19 mouse cellular contexts compared by ENCODE assay signal in genomic region chr2:179530436-179531040, GRCm38 (mm10).
A peak's percentile ranks its signal among the peaks of the same experiment; 100 is the strongest.
DNase-seq lines count a peak whose midpoint lies in the region; ATAC-seq and TF ChIP-seq lines count a peak whose summit lies in the region.
"Had no signal": no experiment of that assay in that cellular context is flagged by ENCODE, and none has a peak within 500 bp of the region (broad histone marks: within the 10 kb centered on the region; RNA-seq: fewer than 3 reads in every experiment).

No protein-coding gene starts in this region.

- TF ChIP-seq CTCF in brain, embryonic 14.5 days (IDR thresholded peaks at IDR 0.05; ENCODE audit: borderline replicate concordance, extremely low read depth, insufficient read depth, insufficient read length): no peak

- no peaks in the 10 kb centered on the region for H3K27me3 ChIP-seq in forebrain, embryonic 14.5 days (replicated peaks; ENCODE audit: control insufficient read depth, insufficient read depth, low read length)
- H3K27me3 ChIP-seq: CH12.LX; embryonic facial prominence, embryonic 13.5 days; stomach, embryonic 15.5 days had no signal

- no peak overlapping the region for H3K4me2 ChIP-seq in forebrain, embryonic 14.5 days (ENCODE audit: low read length)
- H3K4me2 ChIP-seq: embryonic facial prominence, embryonic 13.5 days; lung, embryonic 14.5 days; stomach, embryonic 15.5 days had no signal

- peaks cover 36% of the 10 kb centered on the region for H3K4me1 ChIP-seq in forebrain, embryonic 14.5 days (ENCODE audit: control insufficient read depth, insufficient read depth, low read length)
- H3K4me1 ChIP-seq: embryonic facial prominence, embryonic 13.5 days; stomach, embryonic 15.5 days had no signal

- H3K4me3 ChIP-seq in forebrain, embryonic 14.5 days (ENCODE audit: low read depth, low read length): no peak overlapping the region
- H3K4me3 ChIP-seq: embryonic facial prominence, embryonic 13.5 days; gastrocnemius, adult 2 months; stomach, embryonic 15.5 days had no signal

- DNase-seq in kidney, postnatal 10 days: peak; percentile 21
- DNase-seq in kidney, adult 8-10 months: no peak
- peak; percentile 81 for DNase-seq in brain, embryonic 14.5 days (ENCODE audit: low read depth)
- peak; percentile 80 for DNase-seq in cerebellum, adult 9-11 months
- no peak for DNase-seq in forebrain, embryonic 14.5 days (ENCODE audit: low spot score)
- DNase-seq in ovary, postnatal 10 days (ENCODE audit: low spot score): no peak
- no peak for DNase-seq in heart, adult 11 months
- DNase-seq: adrenal gland, adult 8-10 months; gastrocnemius, adult 2 months; heart, adult 18-20 months; kidney, adult 2 months; lung, embryonic 14.5 days; midbrain, embryonic 14.5 days; right cerebral cortex, adult 18-20 months; thymus, adult 2 months had no signal

- no peak overlapping the region for H3K9ac ChIP-seq in forebrain, embryonic 14.5 days (ENCODE audit: low read length)
- H3K9ac ChIP-seq: embryonic facial prominence, embryonic 13.5 days; lung, embryonic 14.5 days; stomach, embryonic 15.5 days had no signal

- 0 out of 2 replicates have a peak, but pooled peaks have one; percentile 22 for ATAC-seq in forebrain, embryonic 14.5 days

- H3K36me3 ChIP-seq in forebrain, embryonic 14.5 days (ENCODE audit: control insufficient read depth, insufficient read depth, low read length): no peaks in the 10 kb centered on the region
- H3K36me3 ChIP-seq: embryonic facial prominence, embryonic 13.5 days; stomach, embryonic 15.5 days had no signal

- 24% methylated on average over 7 of the region's 7 CpGs for WGBS in forebrain, embryonic 14.5 days

- H3K9me3 ChIP-seq in forebrain, embryonic 14.5 days (replicated peaks; ENCODE audit: control insufficient read depth, low read length): no peaks in the 10 kb centered on the region
- H3K9me3 ChIP-seq: embryonic facial prominence, embryonic 13.5 days; stomach, embryonic 15.5 days had no signal

- no peak for TF ChIP-seq POLR2A in brain, embryonic 14.5 days (IDR thresholded peaks at IDR 0.05; ENCODE audit: borderline replicate concordance, extremely low read depth, insufficient read depth, insufficient read length, poor library complexity, severe bottlenecking)

- no peak overlapping the region for H3K27ac ChIP-seq in forebrain, embryonic 14.5 days (ENCODE audit: low read depth, low read length)
- H3K27ac ChIP-seq: embryonic facial prominence, embryonic 13.5 days; gastrocnemius, adult 2 months; macrophage; stomach, embryonic 15.5 days had no signal

Comparison
In these comparisons a context has a peak if more than half of its experiments do, and no peak if none do; other contexts are left out.
1. DNase-seq: peak in kidney, postnatal 10 days (single experiment), brain, embryonic 14.5 days (single experiment) and cerebellum, adult 9-11 months (single experiment); none in kidney, adult 8-10 months (0 of 2), forebrain, embryonic 14.5 days (single experiment), ovary, postnatal 10 days (single experiment) and heart, adult 11 months (single experiment).